Mouse (Mus musculus) liver, postnatal 0 days (tissue): ENCODE data around the gene Robo2.

ENCODE experiments used
- CTCF ChIP-seq: sonication (generic); IDR thresholded peaks from 2 replicates; pipeline ENCODE4 v1.5.1; 2016; ENCODE audit warnings: antibody characterized with exemption, low read depth
- EP300 ChIP-seq: IDR thresholded peaks from 2 replicates; pipeline ENCODE4 v1.6.1; 2016; ENCODE audit warnings: antibody characterized with exemption, low read depth, mild to moderate bottlenecking

DNA sequence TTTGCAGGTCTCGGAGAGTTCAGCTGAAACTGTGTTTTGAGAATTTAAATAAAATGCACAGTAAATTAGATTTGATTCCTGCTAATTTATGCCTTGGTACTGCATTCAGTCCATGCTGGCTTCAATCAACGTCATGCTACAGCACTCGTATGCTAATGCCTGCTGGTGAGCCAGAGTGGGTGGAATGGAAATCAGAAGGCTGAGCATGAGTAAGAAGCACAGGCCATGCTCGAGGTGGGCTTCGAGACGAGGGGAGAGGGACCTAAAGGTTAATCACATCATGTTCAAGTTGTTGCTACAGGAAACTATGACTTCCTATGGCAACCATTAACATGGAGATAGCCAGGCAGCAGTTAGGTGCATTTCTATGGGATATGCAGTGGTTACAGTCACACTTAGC is 420.4 kb downstream of the Robo2 start:
- no peak for TF ChIP-seq CTCF
- TF ChIP-seq EP300, result no peak
